18 mouse cellular contexts compared by ENCODE assay signal in the genomic region with DNA sequence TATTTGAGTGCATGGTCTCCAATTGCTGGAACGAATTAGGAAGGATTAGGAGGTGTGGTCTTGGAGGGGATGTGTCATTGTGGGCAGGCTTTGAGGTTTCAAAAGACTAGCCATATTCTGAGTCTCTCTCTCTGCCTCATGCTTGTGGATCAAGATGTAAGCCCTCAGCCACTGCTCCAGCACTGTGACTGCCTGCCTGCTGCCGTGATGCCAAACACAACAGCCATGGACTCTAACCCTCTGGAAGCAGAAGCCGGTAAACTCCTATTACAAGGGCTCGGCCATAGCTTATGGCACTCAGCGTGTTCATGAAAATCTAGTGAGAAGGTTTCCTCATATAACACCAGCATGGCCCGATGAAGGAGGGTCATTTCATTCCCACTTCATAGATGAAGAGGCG.
"Had no signal": no experiment of that assay in that cellular context is flagged by ENCODE, and none has a peak within 500 bp of the region (broad histone marks: within the 10 kb centered on the region; RNA-seq: fewer than 3 reads in every experiment).

No protein-coding gene starts in this region.

- H3K36me3 ChIP-seq: midbrain, embryonic 12.5 days; neural tube, embryonic 13.5 days; neural tube, embryonic 15.5 days had no signal

- H3K27ac ChIP-seq: midbrain, embryonic 10.5 days; midbrain, embryonic 12.5 days; neural tube, embryonic 13.5 days; neural tube, embryonic 15.5 days had no signal

- H3K27me3 ChIP-seq: midbrain, embryonic 12.5 days; neural tube, embryonic 13.5 days; neural tube, embryonic 15.5 days had no signal

- ATAC-seq: midbrain, embryonic 16.5 days had no signal

- H3K4me3 ChIP-seq: midbrain, embryonic 10.5 days; midbrain, embryonic 12.5 days; myocyte; neural tube, embryonic 13.5 days; neural tube, embryonic 15.5 days had no signal

- H3K9ac ChIP-seq: lung, embryonic 14.5 days; midbrain, embryonic 12.5 days; neural tube, embryonic 13.5 days; neural tube, embryonic 15.5 days had no signal

- H3K9me3 ChIP-seq: midbrain, embryonic 10.5 days; midbrain, embryonic 12.5 days; neural tube, embryonic 13.5 days; neural tube, embryonic 15.5 days had no signal

- DNase-seq: lung, embryonic 14.5 days; lung, postnatal 10 days; lung, postnatal 4 days; midbrain, embryonic 14.5 days; retina, postnatal 1 day; right cerebral cortex, adult 18-20 months; right cerebral cortex, postnatal 25 days; right cerebral cortex, postnatal 4 days; spleen, adult 18-20 months; thymus, adult 18-20 months; thymus, postnatal 14 days; thymus, postnatal 36 days had no signal

- H3K4me2 ChIP-seq: lung, embryonic 14.5 days; midbrain, embryonic 12.5 days; neural tube, embryonic 13.5 days; neural tube, embryonic 15.5 days had no signal
